Mouse (Mus musculus) CH12.LX (cell line): ENCODE data around the gene Ell3. TPM values are rescaled to one million over a fixed set of nuclear protein-coding genes. Genes with fewer than 3 reads are reported as not detected.

Source experiments
- DNase-seq: peaks from one replicate; pipeline ENCODE4 v3.0.0-alpha.2; 2013; ENCODE audit errors: extremely low read depth
- H3K27ac ChIP-seq: 2 replicates; pipeline ENCODE4 v1.5.1; 2012; ENCODE audit warnings: low read depth, mild to moderate bottlenecking, control low read depth, moderate library complexity; ENCODE audit not compliant: insufficient read depth
- H3K27me3 ChIP-seq: replicated peaks from 2 replicates; pipeline ENCODE3; 2012; ENCODE audit warnings: inconsistent platforms
- H3K36me3 ChIP-seq, 2 experiments: replicated peaks in 1 of 2; 2 replicates each; pipeline versions ENCODE3 to v1.6.1; 2012; ENCODE audit warnings: inconsistent platforms in 1 of 2, low read length in 1 of 2, mild to moderate bottlenecking in 1 of 2, mixed read lengths in 1 of 2, moderate library complexity in 1 of 2; ENCODE audit not compliant: control insufficient read depth in 1 of 2, insufficient read depth in 1 of 2
- H3K4me1 ChIP-seq, 2 experiments: 2 replicates each; pipeline ENCODE4 v1.6.1; 2012; ENCODE audit warnings: inconsistent platforms in 1 of 2, moderate library complexity in 1 of 2; ENCODE audit not compliant: insufficient read depth in 2 of 2, control insufficient read depth in 1 of 2
- H3K4me2 ChIP-seq: 2 replicates; pipeline ENCODE4 v1.6.1; 2012; ENCODE audit warnings: low read depth, mild to moderate bottlenecking, control low read depth; ENCODE audit not compliant: poor library complexity, insufficient read depth, severe bottlenecking
- H3K4me3 ChIP-seq, 3 experiments: fragments of 150-350 bp in 1 of 3; sonication (generic) in 1 of 3; replicated peaks in 1 of 3; 2 replicates each; pipeline versions ENCODE3 to v1.5.1; 2011 to 2012; ENCODE audit warnings: low read depth in 2 of 3, low read length in 2 of 3, mild to moderate bottlenecking in 2 of 3, moderate library complexity in 2 of 3, control low read depth in 1 of 3, improper control_type of control experiment in 1 of 3, inconsistent platforms in 1 of 3, mixed read lengths in 1 of 3; ENCODE audit not compliant: poor library complexity in 1 of 3
- H3K79me2 ChIP-seq: replicated peaks from 2 replicates; pipeline ENCODE4 v1.6.1; 2012; ENCODE audit warnings: mild to moderate bottlenecking, moderate library complexity; ENCODE audit not compliant: control insufficient read depth, poor library complexity, insufficient read depth, severe bottlenecking; ENCODE audit errors: extremely low read depth
- H3K9ac ChIP-seq: 2 replicates; pipeline ENCODE4 v1.6.1; 2012; ENCODE audit warnings: low read depth, mild to moderate bottlenecking, control low read depth, moderate library complexity; ENCODE audit not compliant: insufficient read depth
- H3K9me3 ChIP-seq: replicated peaks from 2 replicates; pipeline ENCODE3; 2012; ENCODE audit warnings: low read length, inconsistent platforms, mixed read lengths
- BHLHE40 ChIP-seq: IDR thresholded peaks from 2 replicates; pipeline ENCODE4 v1.6.1; 2011; ENCODE audit warnings: mild to moderate bottlenecking, low read depth, low read length, improper control_type of control experiment
- CHD1 ChIP-seq: IDR thresholded peaks from 2 replicates; pipeline ENCODE4 v1.6.1; 2012; ENCODE audit warnings: low read depth, low read length, improper control_type of control experiment, inconsistent platforms
- CHD2 ChIP-seq: IDR thresholded peaks from 2 replicates; pipeline ENCODE4 v1.6.1; 2011; ENCODE audit warnings: low read length, improper control_type of control experiment
- CTCF ChIP-seq, 2 experiments: IDR thresholded peaks in 1 of 2; conservative IDR thresholded peaks in 1 of 2; 2 replicates each; pipeline ENCODE4 v1.5.1; 2011 to 2012; ENCODE audit warnings: low read depth in 2 of 2, low read length in 2 of 2, improper control_type of control experiment in 1 of 2, inconsistent platforms in 1 of 2, mild to moderate bottlenecking in 1 of 2, moderate library complexity in 1 of 2
- E2F4 ChIP-seq: IDR thresholded peaks from 2 replicates; pipeline ENCODE4 v1.6.1; 2011; ENCODE audit warnings: low read depth, low read length, improper control_type of control experiment; ENCODE audit not compliant: insufficient replicate concordance
- ELF1 ChIP-seq: IDR thresholded peaks from 2 replicates; pipeline ENCODE4 v1.6.1; 2014; ENCODE audit warnings: low read depth, mild to moderate bottlenecking, inconsistent platforms, low read length, improper control_type of control experiment
- EP300 ChIP-seq: IDR thresholded peaks from 2 replicates; pipeline ENCODE4 v1.6.1; 2011; ENCODE audit warnings: low read length, improper control_type of control experiment
- ETS1 ChIP-seq: conservative IDR thresholded peaks from 2 replicates; pipeline ENCODE4 v1.6.1; 2012; ENCODE audit warnings: low read depth, mild to moderate bottlenecking, inconsistent platforms, low read length, improper control_type of control experiment, moderate library complexity
- GABPA ChIP-seq: IDR thresholded peaks from 2 replicates; pipeline ENCODE4 v1.6.1; 2012; ENCODE audit warnings: low read depth, low read length, improper control_type of control experiment, inconsistent platforms; ENCODE audit not compliant: insufficient replicate concordance
- HCFC1 ChIP-seq: IDR thresholded peaks from 2 replicates; pipeline ENCODE4 v1.6.1; 2012; ENCODE audit warnings: low read depth, mild to moderate bottlenecking, inconsistent platforms, low read length, improper control_type of control experiment
- IRF4 ChIP-seq: IDR thresholded peaks from 2 replicates; pipeline ENCODE4 v1.6.1; 2014; ENCODE audit warnings: low read depth, mild to moderate bottlenecking, inconsistent platforms, low read length, improper control_type of control experiment
- JUN ChIP-seq: IDR thresholded peaks from 2 replicates; pipeline ENCODE4 v1.6.1; 2011; ENCODE audit warnings: low read depth, mild to moderate bottlenecking, low read length, improper control_type of control experiment, moderate library complexity; ENCODE audit not compliant: insufficient read depth
- JUND ChIP-seq: conservative IDR thresholded peaks from 2 replicates; pipeline ENCODE4 v1.6.1; 2011; ENCODE audit warnings: low read depth, low read length, improper control_type of control experiment
- KAT2A ChIP-seq: IDR thresholded peaks from 2 replicates; pipeline ENCODE4 v1.6.1; 2012; ENCODE audit warnings: low read length, improper control_type of control experiment, inconsistent platforms; ENCODE audit not compliant: insufficient replicate concordance
- MAFK ChIP-seq: IDR thresholded peaks from 2 replicates; pipeline ENCODE4 v1.6.1; 2011; ENCODE audit warnings: low read length, improper control_type of control experiment; ENCODE audit not compliant: insufficient replicate concordance
- MAX ChIP-seq: IDR thresholded peaks from 2 replicates; pipeline ENCODE4 v1.6.1; 2011; ENCODE audit warnings: low read length, improper control_type of control experiment
- MAZ ChIP-seq: IDR thresholded peaks from 2 replicates; pipeline ENCODE4 v1.6.1; 2012; ENCODE audit warnings: low read depth, mild to moderate bottlenecking, inconsistent platforms, low read length, improper control_type of control experiment, moderate library complexity
- MEF2A ChIP-seq: IDR thresholded peaks from 2 replicates; pipeline ENCODE4 v1.6.1; 2014; ENCODE audit warnings: low read depth, mild to moderate bottlenecking, inconsistent platforms, low read length, improper control_type of control experiment, borderline replicate concordance
- MXI1 ChIP-seq: IDR thresholded peaks from 2 replicates; pipeline ENCODE4 v1.6.1; 2011; ENCODE audit warnings: mild to moderate bottlenecking, low read depth, low read length, improper control_type of control experiment
- MYC ChIP-seq: IDR thresholded peaks from 2 replicates; pipeline ENCODE4 v1.6.1; 2011; ENCODE audit warnings: low read depth, mild to moderate bottlenecking, improper control_type of control experiment, low read length
- NELFE ChIP-seq: IDR thresholded peaks from 2 replicates; pipeline ENCODE4 v1.6.1; 2011; ENCODE audit warnings: low read depth, low read length, improper control_type of control experiment
- NRF1 ChIP-seq: IDR thresholded peaks from 2 replicates; pipeline ENCODE4 v1.6.1; 2014; ENCODE audit warnings: low read depth, mild to moderate bottlenecking, inconsistent platforms, low read length, improper control_type of control experiment, moderate library complexity
- PAX5 ChIP-seq: IDR thresholded peaks from 2 replicates; pipeline ENCODE4 v1.6.1; 2012; ENCODE audit warnings: low read length, inconsistent platforms, mixed read lengths
- POLR2A ChIP-seq: IDR thresholded peaks from 2 replicates; pipeline ENCODE4 v1.6.1; 2011; ENCODE audit warnings: low read depth, mild to moderate bottlenecking, improper control_type of control experiment, low read length
- POLR2AphosphoS2 ChIP-seq: IDR thresholded peaks from 2 replicates; pipeline ENCODE4 v1.6.1; 2011; ENCODE audit warnings: low read depth, low read length, improper control_type of control experiment
- RAD21 ChIP-seq: IDR thresholded peaks from 2 replicates; pipeline ENCODE4 v1.6.1; 2011; ENCODE audit warnings: low read depth, mild to moderate bottlenecking, low read length, improper control_type of control experiment, moderate library complexity
- RCOR1 ChIP-seq: conservative IDR thresholded peaks from 2 replicates; pipeline ENCODE4 v1.6.1; 2012; ENCODE audit warnings: low read depth, mild to moderate bottlenecking, inconsistent platforms, low read length, improper control_type of control experiment
- SIN3A ChIP-seq: IDR thresholded peaks from 2 replicates; pipeline ENCODE4 v1.6.1; 2012; ENCODE audit warnings: low read length, improper control_type of control experiment, inconsistent platforms
- SMC3 ChIP-seq: IDR thresholded peaks from 2 replicates; pipeline ENCODE4 v1.6.1; 2011; ENCODE audit warnings: low read depth, low read length, improper control_type of control experiment
- TBP ChIP-seq: conservative IDR thresholded peaks from 2 replicates; pipeline ENCODE4 v1.6.1; 2011; ENCODE audit warnings: low read depth, low read length, improper control_type of control experiment
- TCF12 ChIP-seq: IDR thresholded peaks from 2 replicates; pipeline ENCODE4 v1.6.1; 2014; ENCODE audit warnings: low read depth, mild to moderate bottlenecking, inconsistent platforms, low read length, improper control_type of control experiment
- UBTF ChIP-seq: IDR thresholded peaks from 2 replicates; pipeline ENCODE4 v1.6.1; 2012; ENCODE audit warnings: low read depth, mild to moderate bottlenecking, inconsistent platforms, low read length, improper control_type of control experiment, moderate library complexity
- USF1 ChIP-seq: IDR thresholded peaks from 2 replicates; pipeline ENCODE4 v1.6.1; 2014; ENCODE audit warnings: low read depth, mild to moderate bottlenecking, inconsistent platforms, low read length, improper control_type of control experiment
- USF2 ChIP-seq: conservative IDR thresholded peaks from 2 replicates; pipeline ENCODE4 v1.6.1; 2011; ENCODE audit warnings: low read depth, low read length, improper control_type of control experiment
- ZC3H11A ChIP-seq: IDR thresholded peaks from 2 replicates; pipeline ENCODE4 v1.6.1; 2012; ENCODE audit warnings: low read depth, mild to moderate bottlenecking, inconsistent platforms, low read length, improper control_type of control experiment
- ZKSCAN1 ChIP-seq: IDR thresholded peaks from 2 replicates; pipeline ENCODE4 v1.6.1; 2012; ENCODE audit warnings: low read depth, inconsistent platforms, low read length, improper control_type of control experiment, borderline replicate concordance
- ZMIZ1 ChIP-seq: IDR thresholded peaks from 2 replicates; pipeline ENCODE4 v1.6.1; 2012; ENCODE audit warnings: low read depth, mild to moderate bottlenecking, inconsistent platforms, low read length, improper control_type of control experiment
- ZNF384 ChIP-seq: IDR thresholded peaks from 2 replicates; pipeline ENCODE4 v1.6.1; 2012; ENCODE audit warnings: low read depth, low read length, improper control_type of control experiment, inconsistent platforms
- dilution Hi-C: fragments of 300-500 bp; cut with MboI; formaldehyde crosslinking; loops from 2 replicates; pipeline ENCODE4 v1.14.3; 2020; ENCODE audit warnings: low sequenced_read_pairs; ENCODE audit not compliant: extremely low pct_unique_long_range_greater_than_20kb, extremely low pct_ligation_motif_present
- in situ Hi-C: fragments of 300-500 bp; cut with MboI; formaldehyde crosslinking; loops from 3 replicates; pipeline ENCODE4 v1.14.3; 2019; ENCODE audit warnings: low sequenced_read_pairs, low pct_ligation_motif_present, low pct_unique_long_range_greater_than_20kb, mixed read lengths
- polyA plus RNA-seq: library from polyadenylated mRNA; unstranded; fragments of >175 nt; gene quantifications from 2 replicates; pipeline ENCODE4 v1.2.1, GENCODE M21; 2012; ENCODE audit warnings: low read depth; ENCODE audit not compliant: insufficient read length
- total RNA-seq, 2 experiments: library from RNA; depleted of rRNA; stranded (reverse); fragments of 300-350 nt in 1 of 2; fragments of >200 nt in 1 of 2; gene quantifications; 2 replicates each; pipeline ENCODE4 v1.2.3; 2012 to 2014

The Ell3 gene
- total and polyA plus RNA-seq, 3 experiments: 0.38 to 2.3 (median 1.0) TPM

DNA sequence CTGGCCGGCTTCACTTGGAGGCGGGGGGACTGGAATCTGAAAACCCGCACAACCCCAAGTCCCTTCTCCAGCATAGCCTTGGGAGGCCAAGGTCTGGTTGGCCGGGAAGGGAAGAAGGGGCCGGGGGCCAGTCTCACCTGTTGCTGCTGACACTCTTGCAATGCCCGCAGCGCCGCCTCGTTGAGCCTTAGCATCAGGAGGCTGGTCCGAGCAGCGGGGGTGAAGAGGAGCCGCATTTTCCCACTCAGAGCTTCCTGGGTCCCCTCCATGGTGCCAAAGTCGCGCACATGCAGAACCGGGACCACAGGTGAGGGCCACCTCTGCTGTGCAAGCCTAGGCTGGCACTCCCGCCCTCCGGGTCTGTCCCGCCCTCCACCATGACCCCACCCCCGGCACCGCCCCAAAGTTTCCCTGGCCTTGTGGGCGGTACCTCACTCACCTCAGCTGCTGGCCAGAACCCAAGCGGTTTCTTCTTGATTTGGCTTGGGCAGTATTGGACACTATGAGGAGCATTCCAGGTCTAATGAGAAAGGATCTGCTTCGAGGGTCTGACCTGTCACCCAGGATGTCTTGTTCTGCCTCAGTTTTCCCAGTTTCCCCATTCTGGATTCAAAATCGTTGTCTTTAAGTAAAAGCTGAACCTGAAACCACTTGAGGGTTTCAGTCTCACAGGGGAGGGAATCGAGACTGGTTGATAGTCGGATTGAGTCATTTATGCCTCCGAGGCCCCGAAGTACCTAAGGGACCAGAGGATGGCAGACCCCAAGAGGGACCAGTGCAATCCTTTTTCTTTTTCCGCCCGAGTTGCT is 1.6 kb downstream of the Ell3 start:
- H3K9me3 ChIP-seq: no peaks in the 10 kb centered on the region
- H3K4me1 ChIP-seq: peaks cover 6 to 30% of the 10 kb centered on the region in 2 experiments
- peak overlapping the region; percentile 90 for H3K4me2 ChIP-seq
- no peak overlapping the region for H3K9ac ChIP-seq
- H3K36me3 ChIP-seq: peaks cover 16 to 24% of the 10 kb centered on the region in 2 experiments
- H3K4me3 ChIP-seq: peak overlapping the region in 2 of 3 experiments; percentile 23 to 25
- peaks cover 33% of the 10 kb centered on the region for H3K27me3 ChIP-seq
- H3K27ac ChIP-seq: no peak overlapping the region
- dilution Hi-C loops: no loop called here
- no peaks in the 10 kb centered on the region for H3K79me2 ChIP-seq
- no peak for TF ChIP-seq PAX5
- no peak for TF ChIP-seq ZNF384
- 0 out of 2 replicates have a peak, but pooled peaks have one; percentile 14 for TF ChIP-seq POLR2AphosphoS2
- no peak for TF ChIP-seq GABPA
- no peak for TF ChIP-seq TBP
- TF ChIP-seq ZMIZ1: no peak
- TF ChIP-seq MAX: peak; percentile 23; the same call in 1 of the 2 replicates
- TF ChIP-seq ELF1: 0 out of 2 replicates have a peak, but pooled peaks have one; percentile 4
- TF ChIP-seq UBTF: no peak
- TF ChIP-seq HCFC1: no peak
- peak; percentile 82 for TF ChIP-seq MEF2A
- TF ChIP-seq JUN: peak; percentile 72
- peak; percentile 85 for TF ChIP-seq EP300
- TF ChIP-seq USF1: no peak
- 0 out of 2 replicates have a peak, but pooled peaks have one; percentile 3 for TF ChIP-seq CHD1
- TF ChIP-seq BHLHE40: peak; percentile 89
- no peak for TF ChIP-seq POLR2A
- no peak for TF ChIP-seq USF2
- TF ChIP-seq RCOR1: peak; percentile 95
- TF ChIP-seq IRF4: peak; percentile 97
- peak; percentile 85 for TF ChIP-seq SIN3A
- TF ChIP-seq NELFE: no peak
- TF ChIP-seq JUND: peak; percentile 72
- TF ChIP-seq MYC: peak; percentile 49; the same call in 1 of the 2 replicates
- TF ChIP-seq E2F4: no peak
- no peak for TF ChIP-seq ZKSCAN1
- 0 out of 2 replicates have a peak, but pooled peaks have one; percentile 64 for TF ChIP-seq KAT2A
- no peak for TF ChIP-seq SMC3
- TF ChIP-seq MAZ: peak; percentile 85
- TF ChIP-seq TCF12: peak; percentile 86
- peak; percentile 39 for TF ChIP-seq MXI1
- no peak; the same call in none of the 2 replicates for TF ChIP-seq RAD21
- TF ChIP-seq ZC3H11A: no peak
- no peak for TF ChIP-seq CTCF (conservative IDR thresholded peaks at IDR 0.05 in 1 of 2, IDR thresholded peaks at IDR 0.05 in 1 of 2; ENCODE audit: low read depth in 2 of 2, low read length in 2 of 2)
- peak; percentile 74 for TF ChIP-seq CHD2
- TF ChIP-seq MAFK: peak; percentile 97
- peak; percentile 65; the same call in 1 of the 2 replicates for TF ChIP-seq ETS1
- TF ChIP-seq NRF1: no peak
- DNase-seq: peak; percentile 90
- in situ Hi-C loops: no loop called here
